Mouse (Mus musculus) thymus, postnatal 14 days (tissue): ENCODE measurements around the gene Kalrn.
A peak's percentile ranks its signal among the peaks of the same experiment; 100 is the strongest.

Source experiments
- DNase-seq: peaks from one replicate; pipeline ENCODE4 v3.0.0; 2021

Gene Kalrn

GRCm38 (mm10) chr16:34549470-34549999 is 23.8 kb downstream of the Kalrn start:
- DNase-seq, result no peak

- no peak for DNase-seq
Measured at GRCm38 (mm10) chr16:34546805-34547509, 26.4 kb downstream of the Kalrn start.

- no peak for DNase-seq
Measured at GRCm38 (mm10) chr16:34543754-34544153, 29.6 kb downstream of the Kalrn start.

- no peak for DNase-seq
Measured at GRCm38 (mm10) chr16:34542341-34542740, 31.0 kb downstream of the Kalrn start.

- no peak for DNase-seq
Measured at GRCm38 (mm10) chr16:34538679-34539185, 34.6 kb downstream of the Kalrn start.

GRCm38 (mm10) chr16:34536300-34536699 is 37.0 kb downstream of the Kalrn start:
- no peak for DNase-seq

- no peak for DNase-seq
Measured at GRCm38 (mm10) chr16:34535135-34535534, 38.2 kb downstream of the Kalrn start.

- peak; percentile 29 for DNase-seq
Measured at GRCm38 (mm10) chr16:34531506-34531905, 41.8 kb downstream of the Kalrn start.

- DNase-seq, result no peak
Measured at GRCm38 (mm10) chr16:34530029-34530428, 43.3 kb downstream of the Kalrn start.

GRCm38 (mm10) chr16:34528234-34528983 is 44.9 kb downstream of the Kalrn start:
- no peak for DNase-seq

- DNase-seq, result no peak
Measured at GRCm38 (mm10) chr16:34526378-34526777, 47.0 kb downstream of the Kalrn start.

- no peak for DNase-seq
Measured at GRCm38 (mm10) chr16:34525866-34526265, 47.5 kb downstream of the Kalrn start.

GRCm38 (mm10) chr16:34525205-34525604 is 48.1 kb downstream of the Kalrn start:
- DNase-seq, result no peak

- DNase-seq, result no peak
Measured at GRCm38 (mm10) chr16:34521061-34521460, 52.3 kb downstream of the Kalrn start.

- no peak for DNase-seq
Measured at GRCm38 (mm10) chr16:34516891-34517398, 56.4 kb downstream of the Kalrn start.

GRCm38 (mm10) chr16:34515485-34515884 is 57.8 kb downstream of the Kalrn start:
- no peak for DNase-seq

GRCm38 (mm10) chr16:34513956-34514593 is 59.3 kb downstream of the Kalrn start:
- no peak for DNase-seq

GRCm38 (mm10) chr16:34512326-34512725 is 61.0 kb downstream of the Kalrn start:
- DNase-seq, result no peak

- no peak for DNase-seq
Measured at GRCm38 (mm10) chr16:34508125-34508524, 65.2 kb downstream of the Kalrn start.

GRCm38 (mm10) chr16:34506048-34506447 is 67.3 kb downstream of the Kalrn start:
- no peak for DNase-seq

- DNase-seq, result no peak
Measured at GRCm38 (mm10) chr16:34504250-34504649, 69.1 kb downstream of the Kalrn start.

GRCm38 (mm10) chr16:34502110-34502509 is 71.2 kb downstream of the Kalrn start:
- DNase-seq, result no peak

- no peak for DNase-seq
Measured at GRCm38 (mm10) chr16:34494741-34495140, 78.6 kb downstream of the Kalrn start.
